Mouse (Mus musculus) layer of hippocampus, adult 8-10 months (tissue): Measurements from ENCODE around the gene Scgb1b15. TPM values are rescaled to one million over a fixed set of nuclear protein-coding genes. Genes with fewer than 3 reads are reported as not detected.
"Not testable (repeated sequence)": the region's sequence is repeated elsewhere in the genome, so short reads cannot be mapped to it uniquely, and the experiment has no call there.

Experiments
- DNase-seq, 2 experiments: peaks; one replicate each; pipeline ENCODE4 v3.0.0; 2022; ENCODE audit warnings: low spot score in 2 of 2
- total RNA-seq, 4 experiments: library from RNA; stranded (reverse); gene quantifications; 2 replicates each; pipeline ENCODE4 v1.2.4; 2022

The Scgb1b15 gene
- not detected for total RNA-seq

DNA sequence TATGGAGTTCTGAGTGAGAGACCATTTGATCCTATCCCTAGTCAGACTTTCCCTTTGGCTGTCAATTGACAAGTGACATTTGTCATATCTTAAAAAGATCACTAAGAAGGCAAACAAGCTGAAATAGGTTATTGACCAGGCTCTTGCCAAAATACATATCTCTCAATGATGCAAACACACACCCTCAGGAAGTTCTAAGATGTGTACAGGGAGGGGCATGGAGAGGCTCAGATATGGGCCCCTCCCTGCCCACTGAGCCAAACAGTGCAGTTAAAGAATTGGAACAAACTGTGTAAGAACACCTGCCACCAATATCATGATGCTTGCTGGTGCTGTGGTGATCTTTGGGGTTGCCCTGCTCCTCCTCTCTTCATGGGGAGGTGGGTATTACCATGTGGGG lies at the start of gene Scgb1b15:
Gene Scgb1b15, plus strand, starts transcription at position 301 of the 400 bp plus-strand sequence.
- not testable (repeated sequence) for DNase-seq

DNA sequence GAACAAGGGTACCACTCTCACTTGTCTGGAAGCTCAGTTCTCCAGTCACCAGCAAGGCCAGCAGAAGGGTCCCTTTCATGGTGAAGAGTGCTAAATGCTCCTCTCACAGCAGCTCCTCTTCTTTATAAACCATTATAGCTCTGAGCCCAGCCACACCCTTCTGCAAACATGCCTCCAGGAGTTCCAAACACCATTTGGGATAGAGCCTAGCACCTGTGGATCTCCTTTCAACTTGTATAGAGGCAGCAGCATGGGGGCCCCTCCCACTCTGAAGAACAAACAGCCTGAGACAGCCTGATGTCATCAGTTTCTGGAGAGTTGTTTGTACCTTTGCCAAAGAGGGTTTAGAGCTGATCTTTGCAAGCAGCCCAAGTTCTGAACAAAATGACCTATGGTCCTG lies 6.8 kb upstream of the Scgb1b15 start, which contains the start of gene Scgb2b15:
Gene Scgb2b15, minus strand, starts transcription at position 101 of the 400 bp plus-strand sequence.
- DNase-seq, result not testable (repeated sequence)

Other genes with a start within 250 kb of the Scgb1b15 start
- gene Scgb2b15, start 6.9 kb upstream of the Scgb1b15 start, total RNA-seq, result not detected
- gene Scgb2b17, start 220.0 kb downstream of the Scgb1b15 start, total RNA-seq, result not detected
- not detected for gene Scgb1b17, start 226.9 kb downstream of the Scgb1b15 start, total RNA-seq